Mouse (Mus musculus): ENCODE results near the gene Kcnk3. TPM values are rescaled to one million over a fixed set of nuclear protein-coding genes. Genes with fewer than 3 reads are reported as not detected.
A peak's percentile ranks its signal among the peaks of the same experiment; 100 is the strongest.

Gene Kcnk3
- total RNA-seq (2021), result 1,000 to 10,000 TPM in 1 of 2 experiments, 100 to 1,000 TPM in 1; 960 to 1,436 TPM
- long read RNA-seq, experiment 1, transcript Kcnk3-201 (2 exons, 3,811 nt), result major isoform, 1,528 of 1,809 reads
- long read RNA-seq, experiment 1, partial matches to known transcripts, result 4 of 1,809 reads
- long read RNA-seq, experiment 1, other reads (novel, unspliced or antisense), result 277 of 1,809 reads
- long read RNA-seq, experiment 2, transcript Kcnk3-201 (2 exons, 3,811 nt), result major isoform, 1,257 of 2,058 reads
- long read RNA-seq, experiment 2, partial matches to known transcripts, result 194 of 2,058 reads
- long read RNA-seq, experiment 2, other reads (novel, unspliced or antisense), result 607 of 2,058 reads

GRCm38 (mm10) chr5:30587681-30588300 lies at the start of gene Kcnk3:
Kcnk3 (plus strand) TSS chr5:30588170.
- peak; percentile 86 to 93 for DNase-seq (ENCODE audit: low spot score in 2 of 2)

GRCm38 (mm10) chr5:30545698-30546097 lies 42.3 kb upstream of the Kcnk3 start, which contains the start of gene Cib4:
Cib4 (minus strand) TSS chr5:30545836.
- DNase-seq (ENCODE audit: low spot score in 2 of 2), result no peak

- no peak for DNase-seq (ENCODE audit: low spot score in 2 of 2)
These were observed 39.3 kb upstream of the Kcnk3 start for GRCm38 (mm10) chr5:30548681-30549080.

GRCm38 (mm10) chr5:30550334-30551021 lies 37.5 kb upstream of the Kcnk3 start:
- peak; percentile 70 to 71 for DNase-seq (ENCODE audit: low spot score in 2 of 2)

- peak; percentile 55 to 79 for DNase-seq (ENCODE audit: low spot score in 2 of 2)
These were observed 36.8 kb upstream of the Kcnk3 start for GRCm38 (mm10) chr5:30551022-30551638.

GRCm38 (mm10) chr5:30552006-30552405 lies 36.0 kb upstream of the Kcnk3 start:
- no peak for DNase-seq (ENCODE audit: low spot score in 2 of 2)

GRCm38 (mm10) chr5:30553936-30554335 lies 34.0 kb upstream of the Kcnk3 start:
- no peak for DNase-seq (ENCODE audit: low spot score in 2 of 2)

GRCm38 (mm10) chr5:30554981-30555380 lies 33.0 kb upstream of the Kcnk3 start:
- DNase-seq (ENCODE audit: low spot score in 2 of 2), result no peak

- DNase-seq (ENCODE audit: low spot score in 2 of 2), result no peak
These were observed 31.7 kb upstream of the Kcnk3 start for GRCm38 (mm10) chr5:30556284-30556683.

- DNase-seq (ENCODE audit: low spot score in 2 of 2), result no peak
These were observed 28.5 kb upstream of the Kcnk3 start for GRCm38 (mm10) chr5:30559421-30559820.

GRCm38 (mm10) chr5:30559986-30560493 lies 27.9 kb upstream of the Kcnk3 start:
- DNase-seq (ENCODE audit: low spot score in 2 of 2), result no peak

GRCm38 (mm10) chr5:30568479-30568878 lies 19.5 kb upstream of the Kcnk3 start:
- no peak for DNase-seq (ENCODE audit: low spot score in 2 of 2)

GRCm38 (mm10) chr5:30571820-30572219 lies 16.1 kb upstream of the Kcnk3 start:
- no peak for DNase-seq (ENCODE audit: low spot score in 2 of 2)

- peak in 1 of 2 experiments; percentile 34 for DNase-seq (ENCODE audit: low spot score in 2 of 2)
These were observed 13.6 kb upstream of the Kcnk3 start for GRCm38 (mm10) chr5:30574367-30574766.

- no peak for DNase-seq (ENCODE audit: low spot score in 2 of 2)
These were observed 11.7 kb upstream of the Kcnk3 start for GRCm38 (mm10) chr5:30576233-30576632.

GRCm38 (mm10) chr5:30577251-30577650 lies 10.7 kb upstream of the Kcnk3 start:
- no peak for DNase-seq (ENCODE audit: low spot score in 2 of 2)

GRCm38 (mm10) chr5:30577654-30578310 lies 10.2 kb upstream of the Kcnk3 start:
- DNase-seq (ENCODE audit: low spot score in 2 of 2), result peak in 1 of 2 experiments; percentile 60

GRCm38 (mm10) chr5:30578445-30579080 lies 9.4 kb upstream of the Kcnk3 start:
- DNase-seq (ENCODE audit: low spot score in 2 of 2), result no peak

GRCm38 (mm10) chr5:30580725-30581124 lies 7.2 kb upstream of the Kcnk3 start:
- no peak for DNase-seq (ENCODE audit: low spot score in 2 of 2)

GRCm38 (mm10) chr5:30582017-30582416 lies 6.0 kb upstream of the Kcnk3 start:
- no peak for DNase-seq (ENCODE audit: low spot score in 2 of 2)

Measured in adrenal gland, adult 18-20 months (tissue).